Mouse (Mus musculus) left cerebral cortex, postnatal 36 days (tissue): ENCODE results near the gene Tceanc. TPM values are rescaled to one million over a fixed set of nuclear protein-coding genes. Genes with fewer than 3 reads are reported as not detected.
A peak's percentile ranks its signal among the peaks of the same experiment; 100 is the strongest.
"Not testable (repeated sequence)": the region's sequence is repeated elsewhere in the genome, so short reads cannot be mapped to it uniquely, and the experiment has no call there.

Experiments used
- DNase-seq, 2 experiments: peaks; one replicate each; pipeline ENCODE4 v3.0.0; 2021 to 2022; ENCODE audit warnings: low spot score in 2 of 2, mixed read lengths in 1 of 2
- intact Hi-C: fragments of 180-260 bp; cut with DNase I; formaldehyde crosslinking; loops from one replicate; pipeline ENCODE4 v1.15.1; 2025
- total RNA-seq, 2 experiments: library from RNA; stranded (reverse); gene quantifications; 2 replicates each; pipeline ENCODE4 v1.2.3; 2021

Gene Tceanc
- 1 to 10 TPM; 1.7 to 2.2 TPM for total RNA-seq

GRCm38 (mm10) chrX:166518345-166518744 lies at the start of gene Tceanc:
TSS of gene Tceanc (minus strand) at chrX:166518567.
- intact Hi-C loops, result no loop called here
- no peak for DNase-seq

GRCm38 (mm10) chrX:166565983-166566382 lies 47.6 kb upstream of the Tceanc start:
- DNase-seq, result no peak
- intact Hi-C loops, result no loop called here

GRCm38 (mm10) chrX:166565401-166565800 lies 47.0 kb upstream of the Tceanc start:
- intact Hi-C loops, result no loop called here
- DNase-seq, result no peak

- DNase-seq, result no peak
- intact Hi-C loops, result no loop called here
Observed at GRCm38 (mm10) chrX:166564900-166565299, 46.5 kb upstream of the Tceanc start.

GRCm38 (mm10) chrX:166559333-166559732 lies 41.0 kb upstream of the Tceanc start:
- no peak for DNase-seq
- intact Hi-C loops, result no loop called here

GRCm38 (mm10) chrX:166552355-166552754 lies 34.0 kb upstream of the Tceanc start:
- intact Hi-C loops, result no loop called here

GRCm38 (mm10) chrX:166546495-166546894 lies 28.1 kb upstream of the Tceanc start:
- DNase-seq, result no peak
- intact Hi-C loops, result no loop called here

More at GRCm38 (mm10) chrX:166552355-166552754, 34.0 kb upstream of the Tceanc start:
- DNase-seq, result no peak

- no peak for DNase-seq
- intact Hi-C loops, result no loop called here
Observed at GRCm38 (mm10) chrX:166535138-166535537, 16.8 kb upstream of the Tceanc start.

- intact Hi-C loops, result no loop called here
Observed at GRCm38 (mm10) chrX:166533432-166533831, 15.1 kb upstream of the Tceanc start.

GRCm38 (mm10) chrX:166531671-166532070 lies 13.3 kb upstream of the Tceanc start:
- intact Hi-C loops, result no loop called here
- DNase-seq, result no peak

More at GRCm38 (mm10) chrX:166533432-166533831, 15.1 kb upstream of the Tceanc start:
- no peak for DNase-seq

- DNase-seq, result no peak
- intact Hi-C loops, result no loop called here
Observed at GRCm38 (mm10) chrX:166528126-166528525, 9.8 kb upstream of the Tceanc start.

GRCm38 (mm10) chrX:166525637-166526315 lies 7.4 kb upstream of the Tceanc start:
- no peak for DNase-seq
- intact Hi-C loops, result no loop called here

- no peak for DNase-seq
- intact Hi-C loops, result no loop called here
Observed at GRCm38 (mm10) chrX:166520782-166521181, 2.4 kb upstream of the Tceanc start.

- DNase-seq, result no peak
- intact Hi-C loops, result no loop called here
Observed at GRCm38 (mm10) chrX:166516631-166517030, 1.7 kb downstream of the Tceanc start.

- intact Hi-C loops, result no loop called here
- no peak for DNase-seq
Observed at GRCm38 (mm10) chrX:166515923-166516322, 2.4 kb downstream of the Tceanc start.

- DNase-seq, intact Hi-C loops: not testable (repeated sequence)
Observed at GRCm38 (mm10) chrX:166514035-166514434, 4.3 kb downstream of the Tceanc start.

- peak; percentile 6 to 8 for DNase-seq
- intact Hi-C loops, result no loop called here
Observed at GRCm38 (mm10) chrX:166512071-166512470, 6.3 kb downstream of the Tceanc start.

GRCm38 (mm10) chrX:166511107-166511506 lies 7.3 kb downstream of the Tceanc start:
- intact Hi-C loops, result no loop called here
- no peak for DNase-seq

GRCm38 (mm10) chrX:166509761-166510738 lies 8.3 kb downstream of the Tceanc start:
- intact Hi-C loops, result loop anchor here (1.0 kb wide), 1 partner anchor 31 kb away; the partner anchor contains the start of gene Rab9
- peak; percentile 87 to 88 for DNase-seq

- intact Hi-C loops, result no loop called here
- DNase-seq, result no peak
Observed at GRCm38 (mm10) chrX:166504421-166504820, 13.9 kb downstream of the Tceanc start.
